Comparison of ENCODE assay signal across 25 mouse cellular contexts in genomic region chr16:87727250-87727649, GRCm38 (mm10). TPM values are rescaled to one million over a fixed set of nuclear protein-coding genes. Genes with fewer than 3 reads are reported as not detected.
DNase-seq lines count a peak whose midpoint lies in the region; ATAC-seq and TF ChIP-seq lines count a peak whose summit lies in the region.
"Had no signal": no experiment of that assay in that cellular context is flagged by ENCODE, and none has a peak within 500 bp of the region (broad histone marks: within the 10 kb centered on the region; RNA-seq: fewer than 3 reads in every experiment).

No protein-coding gene starts in this region.

- H3K9me3 ChIP-seq in forebrain, postnatal 0 days (ENCODE audit: low read length), result no peaks in the 10 kb centered on the region
- no peaks in the 10 kb centered on the region for H3K9me3 ChIP-seq in forebrain, embryonic 16.5 days (ENCODE audit: control insufficient read depth, low read length)
- H3K9me3 ChIP-seq in neural tube, embryonic 13.5 days, result no peaks in the 10 kb centered on the region
- H3K9me3 ChIP-seq in midbrain, embryonic 16.5 days (replicated peaks; ENCODE audit: control insufficient read depth, low read length, poor library complexity, severe bottlenecking), result no peaks in the 10 kb centered on the region
- H3K9me3 ChIP-seq: forebrain, embryonic 13.5 days; hindbrain, embryonic 13.5 days; kidney, embryonic 15.5 days; limb, embryonic 13.5 days; lung, embryonic 15.5 days; midbrain, embryonic 12.5 days had no signal

- H3K4me3 ChIP-seq in forebrain, postnatal 0 days (ENCODE audit: low read depth, low read length), result no peak overlapping the region
- H3K4me3 ChIP-seq in forebrain, embryonic 16.5 days (replicated peaks; ENCODE audit: low read length), result no peak overlapping the region
- H3K4me3 ChIP-seq in neural tube, embryonic 13.5 days, result no peak overlapping the region
- H3K4me3 ChIP-seq in midbrain, embryonic 16.5 days (ENCODE audit: low read depth, low read length), result no peak overlapping the region
- H3K4me3 ChIP-seq: erythroblast, embryonic 14.5 days; forebrain, embryonic 13.5 days; hindbrain, embryonic 13.5 days; kidney, embryonic 15.5 days; layer of hippocampus, adult 2 months; limb, embryonic 13.5 days; lung, embryonic 15.5 days; midbrain, embryonic 12.5 days had no signal

- no peak for TF ChIP-seq CTCF in forebrain, postnatal 0 days (IDR thresholded peaks at IDR 0.05; ENCODE audit: low read depth)

- H3K4me1 ChIP-seq in forebrain, postnatal 0 days (ENCODE audit: insufficient read depth), result no peaks in the 10 kb centered on the region
- H3K4me1 ChIP-seq in forebrain, embryonic 16.5 days (replicated peaks; ENCODE audit: control insufficient read depth, insufficient read depth, low read length), result peaks cover 6% of the 10 kb centered on the region; the same call in 1 of the 2 replicates
- H3K4me1 ChIP-seq in neural tube, embryonic 13.5 days (replicated peaks), result 0 out of 2 replicates have a peak, but pooled peaks cover 4% of the 10 kb centered on the region
- 0 out of 2 replicates have a peak, but pooled peaks cover 3% of the 10 kb centered on the region for H3K4me1 ChIP-seq in midbrain, embryonic 16.5 days (ENCODE audit: control insufficient read depth, insufficient read depth, low read length)
- H3K4me1 ChIP-seq: hindbrain, embryonic 13.5 days; kidney, embryonic 15.5 days; limb, embryonic 13.5 days; midbrain, embryonic 12.5 days had no signal

- 0 out of 2 replicates have a peak overlapping the region, but pooled peaks have one; percentile 15 for H3K27ac ChIP-seq in forebrain, postnatal 0 days (ENCODE audit: low read depth, low read length)
- no peak overlapping the region for H3K27ac ChIP-seq in forebrain, embryonic 16.5 days (ENCODE audit: low read length)
- H3K27ac ChIP-seq in neural tube, embryonic 13.5 days (replicated peaks), result 0 out of 2 replicates have a peak overlapping the region, but pooled peaks have one; percentile 38
- H3K27ac ChIP-seq in midbrain, embryonic 16.5 days (ENCODE audit: low read length), result no peak overlapping the region
- H3K27ac ChIP-seq: forebrain, embryonic 13.5 days; hindbrain, embryonic 13.5 days; kidney, embryonic 15.5 days; layer of hippocampus, adult 2 months; limb, embryonic 13.5 days; midbrain, embryonic 12.5 days; stomach, postnatal 0 days had no signal

- no peaks in the 10 kb centered on the region for H3K27me3 ChIP-seq in forebrain, postnatal 0 days (ENCODE audit: insufficient read depth, low read length)
- no peaks in the 10 kb centered on the region for H3K27me3 ChIP-seq in forebrain, embryonic 16.5 days (replicated peaks; ENCODE audit: control insufficient read depth, insufficient read depth, low read length)
- H3K27me3 ChIP-seq in neural tube, embryonic 13.5 days, result no peaks in the 10 kb centered on the region
- H3K27me3 ChIP-seq in midbrain, embryonic 16.5 days (ENCODE audit: control insufficient read depth, insufficient read depth, low read depth, low read length), result no peaks in the 10 kb centered on the region
- H3K27me3 ChIP-seq: forebrain, embryonic 13.5 days; hindbrain, embryonic 13.5 days; kidney, embryonic 15.5 days; limb, embryonic 13.5 days; lung, embryonic 15.5 days; midbrain, embryonic 12.5 days had no signal

- H3K4me2 ChIP-seq in forebrain, postnatal 0 days (ENCODE audit: low read depth), result no peak overlapping the region
- no peak overlapping the region for H3K4me2 ChIP-seq in forebrain, embryonic 16.5 days (ENCODE audit: low read length)
- no peak overlapping the region for H3K4me2 ChIP-seq in neural tube, embryonic 13.5 days
- no peak overlapping the region for H3K4me2 ChIP-seq in midbrain, embryonic 16.5 days (ENCODE audit: low read length)
- H3K4me2 ChIP-seq: forebrain, embryonic 13.5 days; hindbrain, embryonic 13.5 days; kidney, embryonic 15.5 days; limb, embryonic 13.5 days; liver, embryonic 11.5 days; midbrain, embryonic 12.5 days had no signal

- peaks cover 53% of the 10 kb centered on the region for H3K36me3 ChIP-seq in forebrain, postnatal 0 days (ENCODE audit: insufficient read depth)
- H3K36me3 ChIP-seq in forebrain, embryonic 16.5 days (ENCODE audit: control insufficient read depth, insufficient read depth), result peaks cover 19% of the 10 kb centered on the region
- H3K36me3 ChIP-seq in neural tube, embryonic 13.5 days, result peaks cover 73% of the 10 kb centered on the region
- H3K36me3 ChIP-seq in midbrain, embryonic 16.5 days (ENCODE audit: control insufficient read depth, insufficient read depth, low read length), result peaks cover 27% of the 10 kb centered on the region

- no peak for DNase-seq in forebrain, postnatal 0 days
- no peak for DNase-seq in neural tube, embryonic 10.5 days (ENCODE audit: extremely low spot score, low spot score)
- DNase-seq in thymus, postnatal 14 days, result peak; percentile 74
- no peak for DNase-seq in gastrocnemius, adult 18-20 months (ENCODE audit: low spot score)
- DNase-seq: adrenal gland, postnatal 14 days; cerebellum, adult 18-20 months; gastrocnemius, postnatal 14 days; heart, adult 18-20 months; heart, postnatal 36 days; kidney, adult 11 months; right cerebral cortex, postnatal 4 days had no signal

- 45% methylated on average over 9 of the region's 9 CpGs for WGBS in forebrain, postnatal 0 days
- WGBS in forebrain, embryonic 16.5 days, result 50% methylated on average over 9 of the region's 9 CpGs
- 48% methylated on average over 9 of the region's 9 CpGs for WGBS in neural tube, embryonic 13.5 days
- WGBS in midbrain, embryonic 16.5 days, result 73% methylated on average over 9 of the region's 9 CpGs

- no peak overlapping the region for H3K9ac ChIP-seq in forebrain, postnatal 0 days
- H3K9ac ChIP-seq in forebrain, embryonic 16.5 days (replicated peaks; ENCODE audit: low read depth, low read length), result no peak overlapping the region
- H3K9ac ChIP-seq in neural tube, embryonic 13.5 days, result no peak overlapping the region
- no peak overlapping the region for H3K9ac ChIP-seq in midbrain, embryonic 16.5 days (ENCODE audit: low read depth, low read length)
- H3K9ac ChIP-seq: forebrain, embryonic 13.5 days; hindbrain, embryonic 13.5 days; kidney, embryonic 15.5 days; limb, embryonic 13.5 days; lung, embryonic 15.5 days; midbrain, embryonic 12.5 days had no signal

- ATAC-seq in forebrain, postnatal 0 days, result no peak
- no peak for ATAC-seq in forebrain, embryonic 16.5 days
- no peak for ATAC-seq in neural tube, embryonic 13.5 days (ENCODE audit: low read depth)
- ATAC-seq in granulocyte monocyte progenitor cell, adult 5-6 weeks (replicated peaks; ENCODE audit: poor library complexity, severe bottlenecking), result peak; percentile 12; the same call in 1 of the 2 replicates
- ATAC-seq in midbrain, embryonic 16.5 days, result no peak
- ATAC-seq: forebrain, embryonic 13.5 days had no signal

RNA-seq across cellular contexts. Expression of gene Bach1, which starts 28.5 kb away (rescaled TPM):
- total RNA-seq in forebrain, postnatal 0 days (2014; rRNA removed), result 49.8 and 50.0 TPM in 2 replicates
- polyA plus RNA-seq in forebrain, postnatal 0 days (2015; fragmentation: Nextera tagmentation; extraction: Ambion mirVana), result 11.4 and 13.0 TPM in 2 replicates
- 21.4 TPM in 2 replicates for polyA plus RNA-seq in forebrain, embryonic 16.5 days (2015; fragmentation: Nextera tagmentation; extraction: Ambion mirVana)
- polyA plus RNA-seq in neural tube, embryonic 13.5 days (2015; fragmentation: Nextera tagmentation; extraction: Ambion mirVana), result 19.6 and 25.1 TPM in 2 replicates
- 15.2 and 20.2 TPM in 2 replicates for total RNA-seq in granulocyte monocyte progenitor cell, adult 5-6 weeks (2014; fragmentation: Nextera tagmentation)
- 29.6 and 29.8 TPM in 2 replicates for total RNA-seq in granulocyte monocyte progenitor cell, adult 5-6 weeks (2017)
- 14.3 and 15.9 TPM in 2 replicates for polyA plus RNA-seq in midbrain, embryonic 16.5 days (2015; fragmentation: Nextera tagmentation; extraction: Ambion mirVana)
- total RNA-seq in gastrocnemius, adult 18-20 months (2021), result 10 to 100 TPM; 20.1 to 21.7 TPM

Comparison
In these comparisons a context has a peak if more than half of its experiments do, and no peak if none do; other contexts are left out.
1. H3K27ac ChIP-seq: peak in forebrain, postnatal 0 days (single experiment) and neural tube, embryonic 13.5 days (single experiment); none in forebrain, embryonic 16.5 days (single experiment) and midbrain, embryonic 16.5 days (single experiment).